In genomic region chr9:46172953-46173352, GRCm38 (mm10) we compare ENCODE assay signal across 15 mouse cellular contexts. TPM values are rescaled to one million over a fixed set of nuclear protein-coding genes. Genes with fewer than 3 reads are reported as not detected.
A peak's percentile ranks its signal among the peaks of the same experiment; 100 is the strongest.
DNase-seq lines count a peak whose midpoint lies in the region; ATAC-seq and TF ChIP-seq lines count a peak whose summit lies in the region.
"Had no signal": no experiment of that assay in that cellular context is flagged by ENCODE, and none has a peak within 500 bp of the region (broad histone marks: within the 10 kb centered on the region; RNA-seq: fewer than 3 reads in every experiment).

No protein-coding gene starts in this region.

- H3K27me3 ChIP-seq in embryonic facial prominence, embryonic 13.5 days = no peaks in the 10 kb centered on the region
- H3K27me3 ChIP-seq in embryonic facial prominence, embryonic 10.5 days (replicated peaks; ENCODE audit: low read depth, poor library complexity, severe bottlenecking) = no peaks in the 10 kb centered on the region
- H3K27me3 ChIP-seq in stomach, embryonic 15.5 days (replicated peaks) = no peaks in the 10 kb centered on the region
- H3K27me3 ChIP-seq in hindbrain, embryonic 12.5 days = no peaks in the 10 kb centered on the region

- peaks cover 44% of the 10 kb centered on the region for H3K4me1 ChIP-seq in embryonic facial prominence, embryonic 13.5 days
- peaks cover 33% of the 10 kb centered on the region for H3K4me1 ChIP-seq in embryonic facial prominence, embryonic 10.5 days
- H3K4me1 ChIP-seq in embryonic fibroblast, embryonic 13.5 days (ENCODE audit: control insufficient read depth, insufficient read depth, low read length) = peaks cover 15% of the 10 kb centered on the region
- no peaks in the 10 kb centered on the region for H3K4me1 ChIP-seq in stomach, embryonic 15.5 days
- 0 out of 2 replicates have a peak, but pooled peaks cover 2% of the 10 kb centered on the region for H3K4me1 ChIP-seq in hindbrain, embryonic 12.5 days

- TF ChIP-seq POLR2A in embryonic fibroblast, embryonic 13.5 days (IDR thresholded peaks at IDR 0.05; ENCODE audit: low read depth, low read length) = no peak

- ATAC-seq in embryonic facial prominence, embryonic 13.5 days (ENCODE audit: insufficient number of reproducible peaks, insufficient read depth, low FRiP score, low TSS enrichment, low read depth) = no peak
- ATAC-seq in stomach, embryonic 15.5 days (ENCODE audit: insufficient read depth, low FRiP score, low read depth) = no peak
- ATAC-seq in hindbrain, embryonic 12.5 days (ENCODE audit: low FRiP score) = no peak

- H3K9ac ChIP-seq in embryonic facial prominence, embryonic 13.5 days = no peak overlapping the region
- H3K9ac ChIP-seq in stomach, embryonic 15.5 days = no peak overlapping the region
- no peak overlapping the region for H3K9ac ChIP-seq in hindbrain, embryonic 12.5 days
- H3K9ac ChIP-seq: hindbrain, embryonic 14.5 days had no signal

- WGBS in embryonic facial prominence, embryonic 13.5 days = 40% methylated on average over 2 of the region's 2 CpGs
- 53% methylated on average over 2 of the region's 2 CpGs for WGBS in embryonic facial prominence, embryonic 10.5 days
- 37% methylated on average over 2 of the region's 2 CpGs for WGBS in stomach, embryonic 15.5 days
- WGBS in hindbrain, embryonic 12.5 days = 46% methylated on average over 2 of the region's 2 CpGs

- H3K27ac ChIP-seq in embryonic facial prominence, embryonic 13.5 days = peak overlapping the region; percentile 60
- no peak overlapping the region for H3K27ac ChIP-seq in embryonic facial prominence, embryonic 10.5 days (replicated peaks)
- H3K27ac ChIP-seq in embryonic fibroblast, embryonic 13.5 days (ENCODE audit: insufficient read depth, low read length) = peak overlapping the region; percentile 6; the same call in 1 of the 2 replicates
- H3K27ac ChIP-seq in stomach, embryonic 15.5 days = peak overlapping the region; percentile 67
- no peak overlapping the region for H3K27ac ChIP-seq in hindbrain, embryonic 12.5 days
- H3K27ac ChIP-seq: forebrain, embryonic 10.5 days; hindbrain, embryonic 14.5 days had no signal

- TF ChIP-seq CTCF in embryonic fibroblast, embryonic 13.5 days (IDR thresholded peaks at IDR 0.05; ENCODE audit: borderline replicate concordance, insufficient read depth, low read length) = no peak

- no peak for DNase-seq in embryonic facial prominence, embryonic 10.5 days (ENCODE audit: low spot score)
- DNase-seq in thymus, postnatal 0 days (ENCODE audit: low spot score) = peak; percentile 46
- no peak for DNase-seq in thymus, postnatal 4 days
- no peak for DNase-seq in adrenal gland, adult 8-10 months
- DNase-seq: cerebellum, adult 9-10 months; heart, adult 18-20 months; kidney, adult 8-10 months; right cerebral cortex, postnatal 14 days had no signal

- peaks cover 3% of the 10 kb centered on the region for H3K36me3 ChIP-seq in embryonic facial prominence, embryonic 13.5 days
- H3K36me3 ChIP-seq in embryonic facial prominence, embryonic 10.5 days (replicated peaks) = peaks cover 7% of the 10 kb centered on the region
- peaks cover 3% of the 10 kb centered on the region; the same call in 1 of the 2 replicates for H3K36me3 ChIP-seq in stomach, embryonic 15.5 days
- 0 out of 2 replicates have a peak, but pooled peaks cover 4% of the 10 kb centered on the region for H3K36me3 ChIP-seq in hindbrain, embryonic 12.5 days

- H3K4me2 ChIP-seq in embryonic facial prominence, embryonic 13.5 days = no peak overlapping the region
- no peak overlapping the region for H3K4me2 ChIP-seq in stomach, embryonic 15.5 days
- no peak overlapping the region for H3K4me2 ChIP-seq in hindbrain, embryonic 12.5 days (replicated peaks)
- H3K4me2 ChIP-seq: hindbrain, embryonic 14.5 days had no signal

- no peaks in the 10 kb centered on the region for H3K9me3 ChIP-seq in embryonic facial prominence, embryonic 13.5 days
- H3K9me3 ChIP-seq in embryonic facial prominence, embryonic 10.5 days = no peaks in the 10 kb centered on the region
- H3K9me3 ChIP-seq in stomach, embryonic 15.5 days = no peaks in the 10 kb centered on the region
- no peaks in the 10 kb centered on the region for H3K9me3 ChIP-seq in hindbrain, embryonic 12.5 days (replicated peaks)
- H3K9me3 ChIP-seq: forebrain, embryonic 10.5 days had no signal

- H3K4me3 ChIP-seq in embryonic facial prominence, embryonic 13.5 days = no peak overlapping the region
- H3K4me3 ChIP-seq in embryonic facial prominence, embryonic 10.5 days = no peak overlapping the region
- no peak overlapping the region for H3K4me3 ChIP-seq in embryonic fibroblast, embryonic 13.5 days (ENCODE audit: insufficient read depth, low read length)
- no peak overlapping the region for H3K4me3 ChIP-seq in stomach, embryonic 15.5 days (replicated peaks)
- no peak overlapping the region for H3K4me3 ChIP-seq in hindbrain, embryonic 12.5 days
- H3K4me3 ChIP-seq: forebrain, embryonic 10.5 days had no signal

RNA-seq across cellular contexts. Expression of gene Apoa1, which starts 55.4 kb away (rescaled TPM):
- polyA plus RNA-seq in embryonic facial prominence, embryonic 13.5 days (2015; fragmentation: Nextera tagmentation; extraction: Ambion mirVana) = 1.3 and 69.1 TPM in 2 replicates
- 1.4 TPM in 2 replicates for polyA plus RNA-seq in embryonic facial prominence, embryonic 10.5 days (2016; fragmentation: Nextera tagmentation; extraction: Ambion mirVana)
- polyA plus RNA-seq in thymus, postnatal 0 days (2015; fragmentation: Nextera tagmentation; extraction: Ambion mirVana) = 5.4 and 7.0 TPM in 2 replicates
- not detected in 2 replicates for polyA plus RNA-seq in embryonic fibroblast, embryonic 13.5 days (2011; ENCODE audit: insufficient read length, low read depth, missing spikeins)
- polyA plus RNA-seq in stomach, embryonic 15.5 days (2015; fragmentation: Nextera tagmentation; extraction: Ambion mirVana) = 515 and 597 TPM in 2 replicates
- polyA plus RNA-seq in hindbrain, embryonic 12.5 days (2016; fragmentation: Nextera tagmentation; extraction: Ambion mirVana) = 1.7 and 1.8 TPM in 2 replicates
- 1 to 10 TPM in 3 of 4 experiments, not detected in 1; 1.2 to 3.5 (median 1.5) TPM for total RNA-seq in adrenal gland, adult 8-10 months (2022)
- total RNA-seq: heart, adult 18-20 months had no signal
- polyA plus RNA-seq: C2C12 had no signal

Comparison
In these comparisons a context has a peak if more than half of its experiments do, and no peak if none do; other contexts are left out.
1. H3K27ac ChIP-seq: peak in embryonic facial prominence, embryonic 13.5 days (single experiment), embryonic fibroblast, embryonic 13.5 days (single experiment) and stomach, embryonic 15.5 days (single experiment); none in embryonic facial prominence, embryonic 10.5 days (single experiment) and hindbrain, embryonic 12.5 days (single experiment).